Mouse (Mus musculus): ENCODE data around the gene Mdga2.

DNA sequence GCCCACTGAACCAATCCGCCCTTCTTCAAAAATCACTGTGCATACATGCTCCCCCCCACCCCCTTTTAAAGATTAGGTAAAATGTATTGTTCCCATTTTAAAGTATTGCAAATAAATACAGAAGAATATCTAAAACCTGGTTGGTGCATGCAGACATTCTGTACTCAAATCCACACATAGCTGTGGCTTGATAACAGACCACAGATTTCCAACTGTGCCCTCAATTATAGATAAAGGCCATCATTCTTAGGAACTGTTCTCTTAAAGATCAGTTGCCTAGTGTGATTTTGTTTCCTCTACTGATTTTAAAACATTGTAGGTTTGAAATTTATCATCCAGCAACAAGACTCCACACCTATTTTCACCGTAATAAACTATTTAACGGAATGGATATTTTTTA, 325.6 kb downstream of the Mdga2 start:
- TF ChIP-seq CTCF (IDR thresholded peaks at IDR 0.05; ENCODE audit: extremely low read depth, insufficient read length, insufficient replicate concordance, low read depth, low read length) (no peak), POLR2A (IDR thresholded peaks at IDR 0.05; ENCODE audit: low read depth, low read length) (no peak)

Data from small intestine, adult 2 months (tissue).